Mouse (Mus musculus): ENCODE measurements around the gene Aco2. TPM values are rescaled to one million over a fixed set of nuclear protein-coding genes. Genes with fewer than 3 reads are reported as not detected.

The Aco2 gene
- total and polyA plus RNA-seq, 2 experiments from 2014 or later: 257 to 412 TPM

- 93% methylated on average over 4 of the region's 4 CpGs for WGBS
- Histone ChIP-seq H3K27ac (ENCODE audit: low read depth, low read length) (no peak overlapping the region), H3K9ac (replicated peaks; ENCODE audit: low read length, poor library complexity, severe bottlenecking) (no peak overlapping the region), H3K4me1 (ENCODE audit: insufficient read depth, low read length) (peaks cover 17% of the 10 kb centered on the region; the same call in 1 of the 2 replicates), H3K4me3 (ENCODE audit: low read depth, low read length) (no peak overlapping the region), H3K27me3 (ENCODE audit: insufficient read depth, low read length) (no peaks in the 10 kb centered on the region), H3K36me3 (ENCODE audit: insufficient read depth, low read length) (0 out of 2 replicates have a peak, but pooled peaks cover 4% of the 10 kb centered on the region), H3K4me2 (ENCODE audit: low read depth, low read length, poor library complexity, severe bottlenecking) (no peak overlapping the region), H3K9me3 (ENCODE audit: low read length) (no peaks in the 10 kb centered on the region)
- DNase-seq (ENCODE audit: low spot score): no peak
- TF ChIP-seq CTCF (IDR thresholded peaks at IDR 0.05): no peak
- no peak for ATAC-seq (ENCODE audit: low FRiP score)
Observed at GRCm38 (mm10) chr15:81939774-81940173, 67.7 kb downstream of the Aco2 start.

GRCm38 (mm10) chr15:81940219-81940618 is 68.1 kb downstream of the Aco2 start:
- no peak for TF ChIP-seq CTCF (IDR thresholded peaks at IDR 0.05)
- no peak overlapping the region for H3K27ac ChIP-seq (ENCODE audit: low read depth, low read length)
- no peak overlapping the region for H3K9ac ChIP-seq (replicated peaks; ENCODE audit: low read length, poor library complexity, severe bottlenecking)
- no peaks in the 10 kb centered on the region for H3K9me3 ChIP-seq (ENCODE audit: low read length)
- WGBS: 91% methylated on average over 5 of the region's 5 CpGs
- no peak overlapping the region for H3K4me2 ChIP-seq (ENCODE audit: low read depth, low read length, poor library complexity, severe bottlenecking)
- ATAC-seq (ENCODE audit: low FRiP score) (no peak), DNase-seq (ENCODE audit: low spot score) (no peak)
- H3K4me3 ChIP-seq (ENCODE audit: low read depth, low read length): no peak overlapping the region
- H3K27me3 ChIP-seq (ENCODE audit: insufficient read depth, low read length): no peaks in the 10 kb centered on the region
- 0 out of 2 replicates have a peak, but pooled peaks cover 4% of the 10 kb centered on the region for H3K36me3 ChIP-seq (ENCODE audit: insufficient read depth, low read length)
- H3K4me1 ChIP-seq (ENCODE audit: insufficient read depth, low read length): peaks cover 17% of the 10 kb centered on the region; the same call in 1 of the 2 replicates

GRCm38 (mm10) chr15:81941010-81941409 is 68.9 kb downstream of the Aco2 start:
- no peak for ATAC-seq (ENCODE audit: low FRiP score)
- Histone ChIP-seq H3K36me3 (ENCODE audit: insufficient read depth, low read length) (0 out of 2 replicates have a peak, but pooled peaks cover 4% of the 10 kb centered on the region), H3K4me1 (ENCODE audit: insufficient read depth, low read length) (peaks cover 17% of the 10 kb centered on the region; the same call in 1 of the 2 replicates), H3K4me3 (ENCODE audit: low read depth, low read length) (no peak overlapping the region), H3K4me2 (ENCODE audit: low read depth, low read length, poor library complexity, severe bottlenecking) (no peak overlapping the region), H3K9ac (replicated peaks; ENCODE audit: low read length, poor library complexity, severe bottlenecking) (no peak overlapping the region), H3K27ac (ENCODE audit: low read depth, low read length) (no peak overlapping the region), H3K27me3 (ENCODE audit: insufficient read depth, low read length) (no peaks in the 10 kb centered on the region), H3K9me3 (ENCODE audit: low read length) (no peaks in the 10 kb centered on the region)
- 95% methylated on average over 2 of the region's 2 CpGs for WGBS
- DNase-seq (ENCODE audit: low spot score): no peak
- peak; percentile 49 for TF ChIP-seq CTCF (IDR thresholded peaks at IDR 0.05)

- no peak overlapping the region for H3K9ac ChIP-seq (replicated peaks; ENCODE audit: low read length, poor library complexity, severe bottlenecking)
- DNase-seq (ENCODE audit: low spot score) (no peak), ATAC-seq (ENCODE audit: low FRiP score) (no peak)
- H3K36me3 ChIP-seq (ENCODE audit: insufficient read depth, low read length): peaks cover 20% of the 10 kb centered on the region
- no peaks in the 10 kb centered on the region for H3K27me3 ChIP-seq (ENCODE audit: insufficient read depth, low read length)
- 12% methylated on average over 9 of the region's 9 CpGs for WGBS
- H3K27ac ChIP-seq (ENCODE audit: low read depth, low read length): peak overlapping the region; percentile 32; the same call in 1 of the 2 replicates
- no peak for TF ChIP-seq CTCF (IDR thresholded peaks at IDR 0.05)
- H3K4me1 ChIP-seq (ENCODE audit: insufficient read depth, low read length): 0 out of 2 replicates have a peak, but pooled peaks cover 10% of the 10 kb centered on the region
- H3K4me3 ChIP-seq (ENCODE audit: low read depth, low read length): no peak overlapping the region
- no peak overlapping the region for H3K4me2 ChIP-seq (ENCODE audit: low read depth, low read length, poor library complexity, severe bottlenecking)
- no peaks in the 10 kb centered on the region for H3K9me3 ChIP-seq (ENCODE audit: low read length)
Observed at GRCm38 (mm10) chr15:81943176-81943749, 71.2 kb downstream of the Aco2 start.

- no peaks in the 10 kb centered on the region for H3K9me3 ChIP-seq (ENCODE audit: low read length)
- H3K4me1 ChIP-seq (ENCODE audit: insufficient read depth, low read length): no peaks in the 10 kb centered on the region
- no peak overlapping the region for H3K4me3 ChIP-seq (ENCODE audit: low read depth, low read length)
- no peak for DNase-seq (ENCODE audit: low spot score)
- no peak overlapping the region for H3K9ac ChIP-seq (replicated peaks; ENCODE audit: low read length, poor library complexity, severe bottlenecking)
- peaks cover 58% of the 10 kb centered on the region for H3K36me3 ChIP-seq (ENCODE audit: insufficient read depth, low read length)
- ATAC-seq (ENCODE audit: low FRiP score): no peak
- H3K27me3 ChIP-seq (ENCODE audit: insufficient read depth, low read length): no peaks in the 10 kb centered on the region
- WGBS: 91% methylated on average over 10 of the region's 10 CpGs
- no peak overlapping the region for H3K4me2 ChIP-seq (ENCODE audit: low read depth, low read length, poor library complexity, severe bottlenecking)
- TF ChIP-seq CTCF (IDR thresholded peaks at IDR 0.05): no peak
- H3K27ac ChIP-seq (ENCODE audit: low read depth, low read length): no peak overlapping the region
Observed at GRCm38 (mm10) chr15:81949076-81949475, 77.0 kb downstream of the Aco2 start.

- H3K4me2 ChIP-seq (ENCODE audit: low read depth, low read length, poor library complexity, severe bottlenecking): no peak overlapping the region
- no peak overlapping the region for H3K27ac ChIP-seq (ENCODE audit: low read depth, low read length)
- WGBS: 67% methylated on average over 11 of the region's 11 CpGs
- ATAC-seq (ENCODE audit: low FRiP score) (no peak), DNase-seq (ENCODE audit: low spot score) (no peak)
- no peaks in the 10 kb centered on the region for H3K9me3 ChIP-seq (ENCODE audit: low read length)
- no peak for TF ChIP-seq CTCF (IDR thresholded peaks at IDR 0.05)
- no peak overlapping the region for H3K4me3 ChIP-seq (ENCODE audit: low read depth, low read length)
- no peak overlapping the region for H3K9ac ChIP-seq (replicated peaks; ENCODE audit: low read length, poor library complexity, severe bottlenecking)
- H3K27me3 ChIP-seq (ENCODE audit: insufficient read depth, low read length): no peaks in the 10 kb centered on the region
- peaks cover 64% of the 10 kb centered on the region for H3K36me3 ChIP-seq (ENCODE audit: insufficient read depth, low read length)
- H3K4me1 ChIP-seq (ENCODE audit: insufficient read depth, low read length): no peaks in the 10 kb centered on the region
Observed at GRCm38 (mm10) chr15:81949476-81950131, 77.5 kb downstream of the Aco2 start.
